Comparison of ENCODE assay signal across 18 mouse cellular contexts in the genomic region with DNA sequence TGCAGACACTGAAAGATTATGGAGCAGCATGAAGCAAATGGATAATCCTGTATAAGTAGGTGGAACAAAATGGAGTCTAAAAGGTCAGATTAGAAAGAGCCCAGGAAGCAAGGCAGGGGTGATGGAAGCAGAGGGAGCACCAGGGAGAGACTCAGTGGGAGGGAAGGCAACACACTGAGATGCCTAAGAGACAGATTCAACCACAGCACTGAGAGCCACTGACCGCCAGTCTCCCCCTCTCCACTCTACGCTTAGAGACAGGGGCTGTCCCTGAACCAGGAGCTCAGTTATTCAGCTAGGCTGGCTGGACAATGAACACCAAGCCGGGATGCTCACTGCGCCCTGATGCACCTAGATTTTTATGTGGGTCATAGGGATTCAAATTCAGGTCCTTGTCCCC.
"Had no signal": no experiment of that assay in that cellular context is flagged by ENCODE, and none has a peak within 500 bp of the region (broad histone marks: within the 10 kb centered on the region; RNA-seq: fewer than 3 reads in every experiment).

No protein-coding gene starts in this region.

- H3K9me3 ChIP-seq: midbrain, embryonic 10.5 days; midbrain, embryonic 12.5 days; neural tube, embryonic 12.5 days had no signal

- H3K27me3 ChIP-seq: midbrain, embryonic 12.5 days; neural tube, embryonic 12.5 days had no signal

- H3K4me3 ChIP-seq: midbrain, embryonic 10.5 days; midbrain, embryonic 12.5 days; myocyte; neural tube, embryonic 12.5 days had no signal

- ATAC-seq: midbrain, embryonic 16.5 days had no signal

- H3K36me3 ChIP-seq: midbrain, embryonic 10.5 days; midbrain, embryonic 12.5 days; neural tube, embryonic 12.5 days had no signal

- H3K4me1 ChIP-seq: midbrain, embryonic 10.5 days; midbrain, embryonic 12.5 days had no signal

- DNase-seq: lung, adult 18-20 months; lung, embryonic 14.5 days; lung, postnatal 10 days; lung, postnatal 4 days; midbrain, embryonic 14.5 days; retina, postnatal 1 day; right cerebral cortex, adult 18-20 months; right cerebral cortex, postnatal 25 days; right cerebral cortex, postnatal 4 days; spleen, adult 18-20 months; thymus, adult 18-20 months; thymus, postnatal 14 days; thymus, postnatal 36 days had no signal

- H3K4me2 ChIP-seq: lung, embryonic 14.5 days; midbrain, embryonic 12.5 days; neural tube, embryonic 12.5 days had no signal

- H3K9ac ChIP-seq: lung, embryonic 14.5 days; midbrain, embryonic 12.5 days; neural tube, embryonic 12.5 days had no signal

- H3K27ac ChIP-seq: midbrain, embryonic 10.5 days; midbrain, embryonic 12.5 days; neural tube, embryonic 12.5 days had no signal
